Mouse (Mus musculus): ENCODE measurements around the gene Dis3l.

DNA sequence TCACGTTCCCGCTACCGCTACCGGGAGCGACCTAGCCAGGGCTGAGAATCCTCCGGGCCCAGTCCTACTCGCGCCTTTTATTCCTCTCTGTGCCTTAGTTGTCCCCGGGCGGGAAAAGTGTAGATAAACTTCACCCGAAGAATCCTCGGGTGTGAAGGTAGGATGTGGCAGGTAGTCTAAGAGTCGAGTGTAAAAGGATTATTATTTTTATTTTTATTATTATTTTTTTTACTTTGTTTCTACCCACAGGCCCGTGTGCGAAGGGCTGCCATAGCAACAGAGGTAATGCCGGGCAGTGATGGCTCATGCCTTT is at the start of gene Dis3l:
- TF ChIP-seq CTCF (IDR thresholded peaks at IDR 0.05; ENCODE audit: low read depth) (no peak), EP300 (optimal IDR thresholded peaks at IDR 0.05) (no peak)
